20 mouse cellular contexts compared by ENCODE assay signal in the genomic region with DNA sequence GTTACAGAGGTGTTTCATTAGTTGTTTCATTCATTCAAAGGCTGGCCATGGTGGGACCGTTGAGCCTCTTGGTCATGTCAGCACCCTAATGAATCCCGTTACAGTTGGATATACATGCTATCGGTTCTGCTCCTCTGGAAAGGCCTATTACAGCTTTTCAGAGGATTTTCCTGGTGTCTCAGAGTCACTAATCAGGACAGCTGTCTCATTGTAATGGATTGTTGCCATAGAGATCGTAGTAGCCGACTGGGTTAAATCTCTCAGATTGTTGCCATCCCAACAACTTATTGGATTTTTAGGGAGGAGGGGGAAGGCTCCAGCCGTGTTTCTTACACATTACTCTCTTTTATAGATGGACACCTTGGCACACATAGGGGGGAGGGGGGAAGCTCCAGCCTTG. TPM values are rescaled to one million over a fixed set of nuclear protein-coding genes. Genes with fewer than 3 reads are reported as not detected.
DNase-seq lines count a peak whose midpoint lies in the region; ATAC-seq and TF ChIP-seq lines count a peak whose summit lies in the region.
"Had no signal": no experiment of that assay in that cellular context is flagged by ENCODE, and none has a peak within 500 bp of the region (broad histone marks: within the 10 kb centered on the region; RNA-seq: fewer than 3 reads in every experiment).

No protein-coding gene starts in this region.

- no peak for TF ChIP-seq EP300 in heart, adult 2 months (IDR thresholded peaks at IDR 0.05; ENCODE audit: insufficient read depth, low read depth, low read length)

- H3K9me3 ChIP-seq in hindbrain, embryonic 16.5 days (ENCODE audit: control insufficient read depth, low read length): no peaks in the 10 kb centered on the region
- no peaks in the 10 kb centered on the region for H3K9me3 ChIP-seq in hindbrain, embryonic 10.5 days
- no peaks in the 10 kb centered on the region for H3K9me3 ChIP-seq in midbrain, embryonic 16.5 days (replicated peaks; ENCODE audit: control insufficient read depth, low read length, poor library complexity, severe bottlenecking)
- no peaks in the 10 kb centered on the region for H3K9me3 ChIP-seq in midbrain, embryonic 15.5 days
- no peaks in the 10 kb centered on the region for H3K9me3 ChIP-seq in midbrain, postnatal 0 days (ENCODE audit: low read length)
- H3K9me3 ChIP-seq: embryonic facial prominence, embryonic 12.5 days; forebrain, embryonic 13.5 days; heart, embryonic 10.5 days had no signal

- peak; percentile 20; the same call in 1 of the 2 replicates for ATAC-seq in hindbrain, embryonic 16.5 days
- ATAC-seq in midbrain, embryonic 16.5 days: peak; percentile 51; the same call in 1 of the 2 replicates
- ATAC-seq in midbrain, embryonic 15.5 days (replicated peaks): no peak
- ATAC-seq in midbrain, postnatal 0 days (ENCODE audit: low FRiP score): no peak
- ATAC-seq: forebrain, embryonic 13.5 days; inflammation-experienced regulatory T-cells, adult 6 months; intestine, postnatal 0 days had no signal

- H3K4me3 ChIP-seq in hindbrain, embryonic 16.5 days (ENCODE audit: low read length): no peak overlapping the region
- H3K4me3 ChIP-seq in hindbrain, embryonic 10.5 days: no peak overlapping the region
- H3K4me3 ChIP-seq in midbrain, embryonic 16.5 days (ENCODE audit: low read depth, low read length): no peak overlapping the region
- no peak overlapping the region for H3K4me3 ChIP-seq in midbrain, embryonic 15.5 days
- H3K4me3 ChIP-seq in midbrain, postnatal 0 days (ENCODE audit: low read depth, low read length): no peak overlapping the region
- no peak overlapping the region for H3K4me3 ChIP-seq in heart, adult 2 months
- H3K4me3 ChIP-seq: embryonic facial prominence, embryonic 12.5 days; forebrain, embryonic 13.5 days; heart, embryonic 10.5 days had no signal

- H3K79me2 ChIP-seq in heart, adult 2 months (replicated peaks; ENCODE audit: control insufficient read depth, insufficient read depth, low read length): no peaks in the 10 kb centered on the region

- no peak overlapping the region for H3K27ac ChIP-seq in hindbrain, embryonic 16.5 days (ENCODE audit: low read depth, low read length)
- no peak overlapping the region for H3K27ac ChIP-seq in hindbrain, embryonic 10.5 days
- H3K27ac ChIP-seq in midbrain, embryonic 16.5 days (ENCODE audit: low read length): no peak overlapping the region
- H3K27ac ChIP-seq in midbrain, embryonic 15.5 days: no peak overlapping the region
- no peak overlapping the region; the same call in 1 of the 2 replicates for H3K27ac ChIP-seq in midbrain, postnatal 0 days (ENCODE audit: low read depth, low read length)
- no peak overlapping the region for H3K27ac ChIP-seq in heart, adult 2 months
- H3K27ac ChIP-seq: embryonic facial prominence, embryonic 12.5 days; forebrain, embryonic 13.5 days; heart, embryonic 10.5 days; hindbrain, embryonic 14.5 days had no signal

- intact Hi-C loops in heart, adult 2 months (cut with DNase I): no loop called here

- no peaks in the 10 kb centered on the region for H3K27me3 ChIP-seq in hindbrain, embryonic 16.5 days (replicated peaks; ENCODE audit: control insufficient read depth, insufficient read depth, low read length)
- no peaks in the 10 kb centered on the region for H3K27me3 ChIP-seq in hindbrain, embryonic 10.5 days (ENCODE audit: insufficient read depth, poor library complexity, severe bottlenecking)
- H3K27me3 ChIP-seq in midbrain, embryonic 16.5 days (ENCODE audit: control insufficient read depth, insufficient read depth, low read depth, low read length): no peaks in the 10 kb centered on the region
- H3K27me3 ChIP-seq in midbrain, embryonic 15.5 days (replicated peaks): no peaks in the 10 kb centered on the region
- H3K27me3 ChIP-seq in midbrain, postnatal 0 days (ENCODE audit: insufficient read depth, low read length): no peaks in the 10 kb centered on the region
- H3K27me3 ChIP-seq in heart, adult 2 months (ENCODE audit: control insufficient read depth, insufficient read depth, low read length): no peaks in the 10 kb centered on the region
- H3K27me3 ChIP-seq: embryonic facial prominence, embryonic 12.5 days; forebrain, embryonic 13.5 days had no signal

- no peak overlapping the region for H3K4me2 ChIP-seq in hindbrain, embryonic 16.5 days (ENCODE audit: low read length)
- H3K4me2 ChIP-seq in midbrain, embryonic 16.5 days (ENCODE audit: low read length): no peak overlapping the region
- H3K4me2 ChIP-seq in midbrain, embryonic 15.5 days: no peak overlapping the region
- H3K4me2 ChIP-seq in midbrain, postnatal 0 days (ENCODE audit: low read depth, low read length, poor library complexity, severe bottlenecking): no peak overlapping the region
- H3K4me2 ChIP-seq: embryonic facial prominence, embryonic 12.5 days; forebrain, embryonic 13.5 days; hindbrain, embryonic 14.5 days had no signal

- no peak for TF ChIP-seq CTCF in midbrain, postnatal 0 days (IDR thresholded peaks at IDR 0.05)
- no peak for TF ChIP-seq CTCF in heart, adult 2 months (IDR thresholded peaks at IDR 0.05)

- WGBS in hindbrain, embryonic 16.5 days: 55% methylated on average over 6 of the region's 6 CpGs
- WGBS in hindbrain, embryonic 10.5 days: 85% methylated on average over 6 of the region's 6 CpGs
- WGBS in midbrain, embryonic 16.5 days: 26% methylated on average over 6 of the region's 6 CpGs
- 30% methylated on average over 6 of the region's 6 CpGs for WGBS in midbrain, embryonic 15.5 days
- 32% methylated on average over 6 of the region's 6 CpGs for WGBS in midbrain, postnatal 0 days
- WGBS in heart, adult 2 months: 79% methylated on average over 6 of the region's 6 CpGs

- H3K4me1 ChIP-seq in hindbrain, embryonic 16.5 days (ENCODE audit: control insufficient read depth, insufficient read depth, low read depth, low read length): no peaks in the 10 kb centered on the region
- peaks cover 5% of the 10 kb centered on the region; the same call in 1 of the 2 replicates for H3K4me1 ChIP-seq in hindbrain, embryonic 10.5 days (replicated peaks)
- H3K4me1 ChIP-seq in midbrain, embryonic 16.5 days (ENCODE audit: control insufficient read depth, insufficient read depth, low read length): peaks cover 6% of the 10 kb centered on the region; the same call in 1 of the 2 replicates
- H3K4me1 ChIP-seq in midbrain, embryonic 15.5 days: no peaks in the 10 kb centered on the region; the same call in 1 of the 2 replicates
- no peaks in the 10 kb centered on the region for H3K4me1 ChIP-seq in midbrain, postnatal 0 days (ENCODE audit: insufficient read depth, low read length)
- no peaks in the 10 kb centered on the region; the same call in none of the 2 replicates for H3K4me1 ChIP-seq in heart, adult 2 months (ENCODE audit: control insufficient read depth, insufficient read depth, low read length)
- H3K4me1 ChIP-seq: forebrain, embryonic 13.5 days had no signal

- H3K36me3 ChIP-seq in hindbrain, embryonic 16.5 days (ENCODE audit: control insufficient read depth, insufficient read depth, low read length): no peaks in the 10 kb centered on the region
- H3K36me3 ChIP-seq in hindbrain, embryonic 10.5 days: no peaks in the 10 kb centered on the region
- no peaks in the 10 kb centered on the region for H3K36me3 ChIP-seq in midbrain, embryonic 16.5 days (ENCODE audit: control insufficient read depth, insufficient read depth, low read length)
- no peaks in the 10 kb centered on the region for H3K36me3 ChIP-seq in midbrain, embryonic 15.5 days (replicated peaks)
- H3K36me3 ChIP-seq in midbrain, postnatal 0 days (ENCODE audit: insufficient read depth, low read length): no peaks in the 10 kb centered on the region
- no peaks in the 10 kb centered on the region for H3K36me3 ChIP-seq in heart, adult 2 months (ENCODE audit: control insufficient read depth, insufficient read depth, low read length)
- H3K36me3 ChIP-seq: embryonic facial prominence, embryonic 12.5 days; heart, embryonic 10.5 days had no signal

- no peak for DNase-seq in hindbrain, embryonic 10.5 days (ENCODE audit: low spot score)
- DNase-seq in midbrain, postnatal 0 days (ENCODE audit: low spot score): peak; percentile 49
- DNase-seq in urinary bladder, postnatal 10 days (ENCODE audit: low spot score): no peak
- DNase-seq in heart, adult 2 months: no peak
- DNase-seq: adrenal gland, postnatal 25 days; cerebellum, adult 2 months; cerebellum, postnatal 10 days; gastrocnemius, postnatal 36 days; heart, adult 11 months; heart, postnatal 10 days; heart, postnatal 4 days had no signal

- no peak overlapping the region for H3K9ac ChIP-seq in hindbrain, embryonic 16.5 days (ENCODE audit: low read depth, low read length)
- H3K9ac ChIP-seq in midbrain, embryonic 16.5 days (ENCODE audit: low read depth, low read length): no peak overlapping the region
- H3K9ac ChIP-seq in midbrain, embryonic 15.5 days: no peak overlapping the region
- no peak overlapping the region for H3K9ac ChIP-seq in midbrain, postnatal 0 days (replicated peaks; ENCODE audit: low read length, poor library complexity, severe bottlenecking)
- H3K9ac ChIP-seq in heart, adult 2 months (ENCODE audit: low read depth, low read length): no peak overlapping the region
- H3K9ac ChIP-seq: embryonic facial prominence, embryonic 12.5 days; forebrain, embryonic 13.5 days; hindbrain, embryonic 14.5 days had no signal

- TF ChIP-seq POLR2A in heart, adult 2 months (IDR thresholded peaks at IDR 0.05; ENCODE audit: insufficient read depth, low read depth, low read length): no peak

RNA-seq across cellular contexts. Expression of a gene that starts 37.2 kb away (rescaled TPM):
- polyA plus RNA-seq in hindbrain, embryonic 16.5 days (2015; fragmentation: Nextera tagmentation; extraction: Ambion mirVana): 260 and 270 TPM in 2 replicates
- 360 and 381 TPM in 2 replicates for polyA plus RNA-seq in hindbrain, embryonic 10.5 days (2016; fragmentation: Nextera tagmentation; extraction: Ambion mirVana)
- 237 and 240 TPM in 2 replicates for polyA plus RNA-seq in midbrain, embryonic 16.5 days (2015; fragmentation: Nextera tagmentation; extraction: Ambion mirVana)
- polyA plus RNA-seq in midbrain, embryonic 15.5 days (2015; fragmentation: Nextera tagmentation; extraction: Ambion mirVana): 223 and 226 TPM in 2 replicates
- 124 and 125 TPM in 2 replicates for total RNA-seq in midbrain, postnatal 0 days (2014; rRNA removed)
- 239 and 250 TPM in 2 replicates for polyA plus RNA-seq in midbrain, postnatal 0 days (2015; fragmentation: Nextera tagmentation; extraction: Ambion mirVana)
- 100 to 1,000 TPM; 426 to 448 TPM for total RNA-seq in heart, adult 2 months (2021)
- 684 and 1,165 TPM in 2 replicates for polyA plus RNA-seq in heart, adult 2 months (2012; rRNA removed)

RNA-seq across cellular contexts. Expression of a gene that starts 47.5 kb away (rescaled TPM):
- polyA plus RNA-seq in hindbrain, embryonic 16.5 days (2015; fragmentation: Nextera tagmentation; extraction: Ambion mirVana): 121 and 122 TPM in 2 replicates
- 32.5 and 40.4 TPM in 2 replicates for polyA plus RNA-seq in hindbrain, embryonic 10.5 days (2016; fragmentation: Nextera tagmentation; extraction: Ambion mirVana)
- polyA plus RNA-seq in midbrain, embryonic 16.5 days (2015; fragmentation: Nextera tagmentation; extraction: Ambion mirVana): 122 and 131 TPM in 2 replicates
- polyA plus RNA-seq in midbrain, embryonic 15.5 days (2015; fragmentation: Nextera tagmentation; extraction: Ambion mirVana): 130 TPM in 2 replicates
- total RNA-seq in midbrain, postnatal 0 days (2014; rRNA removed): 68.4 and 72.1 TPM in 2 replicates
- 102 and 107 TPM in 2 replicates for polyA plus RNA-seq in midbrain, postnatal 0 days (2015; fragmentation: Nextera tagmentation; extraction: Ambion mirVana)
- total RNA-seq in heart, adult 2 months (2021): 10 to 100 TPM; 49.9 to 62.4 TPM
- 30.5 and 37.7 TPM in 2 replicates for polyA plus RNA-seq in heart, adult 2 months (2012; rRNA removed)

RNA-seq across cellular contexts. Expression of a gene that starts 50.4 kb away (rescaled TPM):
- polyA plus RNA-seq in hindbrain, embryonic 16.5 days (2015; fragmentation: Nextera tagmentation; extraction: Ambion mirVana): 387 and 395 TPM in 2 replicates
- polyA plus RNA-seq in hindbrain, embryonic 10.5 days (2016; fragmentation: Nextera tagmentation; extraction: Ambion mirVana): 422 and 455 TPM in 2 replicates
- polyA plus RNA-seq in midbrain, embryonic 16.5 days (2015; fragmentation: Nextera tagmentation; extraction: Ambion mirVana): 372 and 373 TPM in 2 replicates
- 348 and 352 TPM in 2 replicates for polyA plus RNA-seq in midbrain, embryonic 15.5 days (2015; fragmentation: Nextera tagmentation; extraction: Ambion mirVana)
- 230 and 286 TPM in 2 replicates for total RNA-seq in midbrain, postnatal 0 days (2014; rRNA removed)
- polyA plus RNA-seq in midbrain, postnatal 0 days (2015; fragmentation: Nextera tagmentation; extraction: Ambion mirVana): 321 and 322 TPM in 2 replicates
- total RNA-seq in heart, adult 2 months (2021): 10 to 100 TPM; 89.5 to 89.7 TPM
- 48.8 and 98.2 TPM in 2 replicates for polyA plus RNA-seq in heart, adult 2 months (2012; rRNA removed)

Comparison
In these comparisons a context has a peak if more than half of its experiments do, and no peak if none do; other contexts are left out.
1. ATAC-seq: peak in hindbrain, embryonic 16.5 days (single experiment) and midbrain, embryonic 16.5 days (single experiment); none in midbrain, embryonic 15.5 days (single experiment) and midbrain, postnatal 0 days (single experiment).